Mouse (Mus musculus) embryonic fibroblast, embryonic 13.5 days (primary cell): ENCODE measurements around the gene Zmat5. TPM values are rescaled to one million over a fixed set of nuclear protein-coding genes. Genes with fewer than 3 reads are reported as not detected.
"Not testable (repeated sequence)": the region's sequence is repeated elsewhere in the genome, so short reads cannot be mapped to it uniquely, and the experiment has no call there.

Experiments used
- H3K27ac ChIP-seq: 2 replicates; pipeline ENCODE4 v1.5.1; 2012; ENCODE audit warnings: low read length, control low read depth, inconsistent platforms; ENCODE audit not compliant: insufficient read depth
- H3K4me1 ChIP-seq: 2 replicates; pipeline ENCODE4 v1.6.1; 2011; ENCODE audit warnings: low read length; ENCODE audit not compliant: control insufficient read depth, insufficient read depth
- H3K4me3 ChIP-seq: 2 replicates; pipeline ENCODE4 v1.5.1; 2011; ENCODE audit warnings: mild to moderate bottlenecking, control low read depth, low read length; ENCODE audit not compliant: insufficient read depth
- CTCF ChIP-seq: IDR thresholded peaks from 2 replicates; pipeline ENCODE4 v1.5.1; 2011; ENCODE audit warnings: mild to moderate bottlenecking, control low read depth, low read length, moderate library complexity, borderline replicate concordance; ENCODE audit not compliant: insufficient read depth
- POLR2A ChIP-seq: IDR thresholded peaks from 2 replicates; pipeline ENCODE4 v1.6.1; 2011; ENCODE audit warnings: low read depth, mild to moderate bottlenecking, control low read depth, low read length, moderate library complexity
- polyA plus RNA-seq: library from polyadenylated mRNA; stranded (reverse); fragments of >200 nt; gene quantifications from 2 replicates; pipeline ENCODE4 v1.2.4, GENCODE M21; 2011; ENCODE audit warnings: low read depth; ENCODE audit not compliant: missing spikeins, insufficient read length

Zmat5 gene
- polyA plus RNA-seq, 1 experiment, result 9.4 TPM

DNA sequence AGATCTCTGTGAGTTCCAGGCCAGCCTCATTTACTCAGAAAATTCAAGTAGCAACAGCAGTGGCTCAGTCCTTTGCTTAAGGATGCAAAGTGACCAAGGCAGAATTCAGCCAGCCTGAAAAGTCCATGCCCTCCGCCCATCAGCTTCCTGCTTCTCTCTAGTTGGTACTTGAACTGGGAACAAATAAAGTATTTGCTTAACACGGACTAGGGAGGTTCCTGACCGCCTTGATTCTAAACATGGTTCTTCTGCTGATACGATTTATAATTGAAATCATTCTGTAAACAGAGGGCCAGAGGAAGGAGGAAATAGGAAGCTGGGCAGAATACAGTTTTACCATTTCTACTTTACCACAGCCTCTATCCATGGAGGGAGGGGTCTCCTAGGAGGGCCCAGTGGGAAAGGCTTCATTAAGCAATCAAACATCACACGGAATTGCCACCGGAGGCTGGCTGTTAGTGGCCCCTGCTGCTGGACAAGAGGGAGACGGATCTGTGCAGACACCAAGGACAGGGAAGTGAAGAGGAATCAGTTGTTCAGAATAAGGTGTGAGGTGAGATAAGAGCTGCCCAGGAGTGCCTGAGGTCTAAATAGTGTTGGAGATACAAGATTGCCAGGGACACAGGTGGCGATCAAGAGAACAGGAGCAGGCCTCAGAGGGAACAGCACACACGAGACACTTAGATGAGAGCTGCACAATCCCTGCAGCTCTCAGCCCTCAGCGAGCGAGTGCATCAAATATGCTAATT lies 15.7 kb upstream of the Zmat5 start:
- Histone ChIP-seq H3K4me3 (no peak overlapping the region), H3K4me1 (no peaks in the 10 kb centered on the region), H3K27ac (no peak overlapping the region)
- TF ChIP-seq CTCF, result no peak
- TF ChIP-seq POLR2A, result no peak

- no peak overlapping the region for H3K4me3 ChIP-seq
- no peaks in the 10 kb centered on the region for H3K4me1 ChIP-seq
- TF ChIP-seq CTCF (no peak), POLR2A (no peak)
- H3K27ac ChIP-seq, result no peak overlapping the region
Observed at GRCm38 (mm10) chr11:4690353-4690752, 14.1 kb upstream of the Zmat5 start.

DNA sequence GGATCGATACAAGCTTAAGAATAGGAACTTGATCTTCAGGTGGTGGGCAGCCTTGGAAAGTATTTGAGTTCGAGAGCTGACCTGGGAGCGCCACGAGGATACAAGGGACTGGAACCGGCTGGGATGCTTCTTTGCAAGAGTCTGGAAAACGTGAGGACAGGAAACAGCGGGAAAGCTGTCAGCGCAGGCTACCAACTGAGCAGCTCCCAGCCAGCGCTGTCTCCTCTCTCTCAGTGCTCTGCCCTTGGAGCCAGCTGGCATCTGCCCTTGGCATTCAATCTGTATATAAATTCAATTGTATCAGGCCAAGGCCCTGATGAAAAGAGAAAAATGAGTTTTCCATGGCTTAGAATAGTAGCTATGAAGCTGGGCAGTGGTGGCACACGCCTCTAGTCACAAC lies 13.3 kb upstream of the Zmat5 start:
- Histone ChIP-seq H3K4me1 (no peaks in the 10 kb centered on the region), H3K4me3 (no peak overlapping the region), H3K27ac (no peak overlapping the region)
- TF ChIP-seq POLR2A (no peak), CTCF (no peak)

DNA sequence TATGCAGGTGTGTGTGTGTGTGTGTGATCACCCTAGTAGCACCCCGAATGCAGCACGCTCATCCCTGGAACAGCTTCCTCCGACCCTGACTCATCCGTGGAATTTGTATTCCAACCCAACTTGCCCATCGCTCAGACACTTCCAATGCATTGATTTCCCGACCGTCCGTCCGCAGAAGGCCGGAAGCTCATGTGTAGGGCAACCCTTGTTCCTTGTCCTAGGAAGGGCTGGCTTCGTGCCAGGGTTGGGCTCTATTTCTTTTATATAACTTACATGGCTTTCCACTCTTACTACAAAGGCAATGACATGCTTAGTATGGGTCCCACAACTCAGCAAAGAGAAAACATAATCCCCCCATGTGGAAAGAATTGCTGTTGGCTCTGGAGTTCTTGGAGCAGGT lies 12.3 kb upstream of the Zmat5 start:
- TF ChIP-seq CTCF (no peak), POLR2A (no peak)
- H3K27ac ChIP-seq, result no peak overlapping the region
- H3K4me1 ChIP-seq, result no peaks in the 10 kb centered on the region
- no peak overlapping the region for H3K4me3 ChIP-seq

DNA sequence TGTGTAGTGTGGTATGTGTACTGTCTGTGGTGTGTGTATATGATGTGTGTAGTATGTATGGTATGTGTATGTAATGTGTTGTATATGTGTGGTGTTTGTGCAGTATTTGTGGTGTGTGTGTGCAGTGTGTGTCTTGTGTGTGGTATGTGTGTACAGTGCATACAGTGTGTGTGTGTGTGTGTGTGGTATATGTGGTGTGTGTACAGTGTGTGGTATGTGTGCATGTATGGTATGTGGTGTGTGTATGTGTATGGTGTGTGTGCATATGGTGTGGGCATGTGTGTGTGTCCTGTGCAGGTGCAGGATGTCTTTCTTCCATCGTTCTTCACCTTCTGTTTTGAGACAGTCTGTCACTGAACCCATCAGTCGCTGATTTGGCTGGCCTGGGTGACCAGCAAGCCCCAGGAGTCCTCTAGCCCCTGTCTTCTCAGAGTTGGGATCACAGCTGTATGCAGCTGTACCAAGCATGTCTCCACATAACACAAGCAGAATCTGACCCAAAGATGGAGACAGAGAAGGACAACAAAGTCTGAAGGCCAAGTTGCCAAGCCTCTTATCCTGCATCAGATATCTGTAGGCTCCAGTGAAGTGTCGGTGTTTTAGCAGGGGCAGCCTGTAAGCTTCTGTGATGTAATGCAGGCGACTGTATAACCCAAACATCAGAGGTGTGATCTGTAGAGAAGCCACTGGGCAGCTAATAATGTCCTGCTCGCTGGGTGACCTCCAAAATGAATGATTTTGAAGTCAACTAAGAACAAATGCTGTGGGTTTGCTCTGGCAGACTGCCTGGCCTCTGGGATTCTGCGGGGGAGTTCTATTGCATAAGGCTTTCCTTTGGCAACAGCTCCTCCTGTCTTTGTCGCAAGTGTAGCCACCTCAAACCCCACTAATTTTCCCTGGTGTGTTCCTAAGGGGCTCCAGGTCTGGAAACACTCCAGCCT lies 7.2 kb upstream of the Zmat5 start:
- Histone ChIP-seq H3K27ac (no peak overlapping the region), H3K4me3 (no peak overlapping the region), H3K4me1 (peaks cover 3% of the 10 kb centered on the region)
- TF ChIP-seq CTCF, result no peak

- TF ChIP-seq CTCF (no peak), POLR2A (no peak)
- H3K4me3 ChIP-seq, result no peak overlapping the region
- no peak overlapping the region for H3K27ac ChIP-seq
- H3K4me1 ChIP-seq, result peaks cover 5% of the 10 kb centered on the region
Observed at GRCm38 (mm10) chr11:4700726-4701125, 3.8 kb upstream of the Zmat5 start.

DNA sequence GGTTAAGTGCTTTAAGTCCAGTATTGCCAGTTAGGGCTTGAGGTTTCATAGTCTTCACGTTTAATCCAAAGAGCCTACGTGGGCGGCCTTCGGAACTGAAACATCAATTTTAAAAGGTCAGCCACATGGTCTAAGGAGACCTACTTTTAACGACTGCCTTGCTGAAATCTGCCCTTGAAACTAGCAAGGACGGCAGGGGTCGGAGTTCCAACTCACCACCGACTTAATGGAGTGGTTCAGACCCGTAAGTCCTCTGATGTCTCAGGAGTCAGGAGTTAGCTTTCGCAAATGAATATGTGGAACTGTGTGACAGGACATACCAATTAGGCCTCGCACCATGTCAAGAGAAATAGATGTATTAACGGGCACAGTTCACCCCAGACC lies 798 bp upstream of the Zmat5 start:
- TF ChIP-seq POLR2A, result no peak
- TF ChIP-seq CTCF, result no peak
- H3K27ac ChIP-seq, result no peak overlapping the region
- H3K4me1 ChIP-seq, result peaks cover 2% of the 10 kb centered on the region; the same call in 1 of the 2 replicates
- peak overlapping the region; percentile 72 for H3K4me3 ChIP-seq

DNA sequence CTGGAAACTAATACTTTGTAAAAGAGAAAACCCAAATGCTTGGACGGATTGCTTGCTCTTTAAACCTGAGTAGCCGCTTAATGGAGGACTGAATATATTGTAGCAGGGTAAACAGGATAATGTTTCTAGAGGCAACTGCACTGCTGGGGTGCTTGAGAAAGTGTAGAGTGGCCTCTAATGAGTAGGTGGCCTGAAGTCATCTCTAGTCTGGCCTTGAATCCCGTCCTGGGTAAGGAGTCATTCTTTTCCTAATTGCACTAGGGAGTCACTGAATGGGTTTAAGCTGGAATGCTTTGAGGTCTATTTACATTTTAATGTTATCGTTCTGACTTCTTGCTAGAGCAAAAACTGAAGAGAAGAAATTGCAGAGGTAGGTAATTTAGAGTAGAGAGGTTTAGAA lies 700 bp downstream of the Zmat5 start:
- no peak for TF ChIP-seq CTCF
- TF ChIP-seq POLR2A, result no peak
- H3K4me3 ChIP-seq, result peak overlapping the region; percentile 80
- H3K4me1 ChIP-seq, result peaks cover 2% of the 10 kb centered on the region; the same call in 1 of the 2 replicates
- 0 out of 2 replicates have a peak overlapping the region, but pooled peaks have one; percentile 16 for H3K27ac ChIP-seq

DNA sequence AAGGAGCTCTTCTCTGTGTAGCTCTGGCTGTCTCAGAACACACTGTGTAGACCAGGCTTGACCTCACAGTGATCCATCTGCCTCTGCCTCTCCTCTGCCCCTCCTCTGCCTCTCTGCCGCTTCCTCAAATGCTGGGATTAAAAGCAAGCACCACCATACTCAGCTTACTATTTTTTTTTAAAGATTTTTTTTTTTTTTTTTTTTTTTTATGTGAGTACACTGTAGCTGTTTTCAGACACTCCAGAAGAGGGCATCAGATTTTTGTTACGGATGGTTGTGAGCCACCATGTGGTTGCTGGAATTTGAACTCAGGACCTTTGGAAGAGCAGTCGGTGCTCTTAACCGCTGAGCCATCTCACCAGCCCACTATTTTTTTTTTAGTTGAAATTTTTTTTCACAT lies 5.7 kb downstream of the Zmat5 start:
- H3K4me1 ChIP-seq, H3K4me3 ChIP-seq, H3K27ac ChIP-seq: not testable (repeated sequence)

DNA sequence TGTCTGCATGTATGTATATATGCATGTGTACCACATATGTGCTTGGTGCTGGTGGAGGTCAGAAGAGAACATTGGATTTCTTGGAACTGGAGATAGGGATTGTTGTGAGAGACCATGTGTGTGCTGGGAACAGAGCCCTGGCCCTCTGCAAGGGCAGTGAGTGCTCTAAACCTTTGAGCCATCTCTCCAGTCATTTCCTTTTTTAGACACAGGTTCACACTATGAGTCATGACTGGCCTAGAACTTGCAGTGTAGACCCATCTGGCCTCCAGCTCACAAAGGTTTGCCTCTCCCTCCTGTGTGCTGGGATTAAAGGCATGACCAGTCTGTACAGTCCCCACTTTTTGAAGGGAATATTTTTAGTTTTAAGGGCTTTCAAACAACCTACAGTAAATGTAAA lies 8.3 kb downstream of the Zmat5 start:
- H3K27ac ChIP-seq, result no peak overlapping the region
- no peaks in the 10 kb centered on the region for H3K4me1 ChIP-seq
- TF ChIP-seq CTCF (no peak), POLR2A (no peak)
- no peak overlapping the region for H3K4me3 ChIP-seq
